Mouse (Mus musculus) forebrain, embryonic 11.5 days (tissue): ENCODE results near the gene Acmsd. TPM values are rescaled to one million over a fixed set of nuclear protein-coding genes. Genes with fewer than 3 reads are reported as not detected.

ENCODE experiments used
- ATAC-seq: fragments of 200-750 bp; cut with Nextera tagmentation; replicated peaks from 2 replicates; pipeline ENCODE4 v1.8.0; 2017; ENCODE audit warnings: moderate TSS enrichment; ENCODE audit not compliant: low FRiP score
- DNase-seq: peaks from one replicate; pipeline ENCODE4 v3.0.0-alpha.2; 2017; ENCODE audit warnings: low spot score
- H3K27ac ChIP-seq: fragments of 300-500 bp; sonication (generic); 2 replicates; pipeline ENCODE4 v1.5.1; 2014; ENCODE audit warnings: low read depth, low read length
- H3K27me3 ChIP-seq: fragments of 300-500 bp; sonication (generic); 2 replicates; pipeline ENCODE4 v1.6.1; 2014; ENCODE audit warnings: mild to moderate bottlenecking, low read length, mixed read lengths; ENCODE audit not compliant: control insufficient read depth, insufficient read depth
- H3K36me3 ChIP-seq: fragments of 300-500 bp; sonication (generic); 2 replicates; pipeline ENCODE4 v1.6.1; 2014; ENCODE audit warnings: mild to moderate bottlenecking, low read length, moderate library complexity, mixed read lengths; ENCODE audit not compliant: control insufficient read depth, insufficient read depth
- H3K4me1 ChIP-seq: fragments of 300-500 bp; sonication (generic); replicated peaks from 2 replicates; pipeline ENCODE4 v1.6.1; 2014; ENCODE audit warnings: low read length, mixed read lengths; ENCODE audit not compliant: control insufficient read depth, insufficient read depth
- H3K4me2 ChIP-seq: fragments of 300-500 bp; sonication (generic); 2 replicates; pipeline ENCODE4 v1.6.1; 2014; ENCODE audit warnings: low read depth, mild to moderate bottlenecking, low read length, moderate library complexity, mixed read lengths; ENCODE audit not compliant: severe bottlenecking
- H3K4me3 ChIP-seq: fragments of 300-500 bp; sonication (generic); 2 replicates; pipeline ENCODE4 v1.5.1; 2014; ENCODE audit warnings: low read depth, low read length
- H3K9ac ChIP-seq: fragments of 300-500 bp; sonication (generic); 2 replicates; pipeline ENCODE4 v1.6.1; 2014; ENCODE audit warnings: low read length
- H3K9me3 ChIP-seq: fragments of 300-500 bp; sonication (generic); 2 replicates; pipeline ENCODE4 v1.6.1; 2016; ENCODE audit warnings: low read length, mixed read lengths; ENCODE audit not compliant: control insufficient read depth
- WGBS: fragments of 180-500 bp; shearing (Covaris S2); extraction: QIAGEN DNeasy Blood & Tissue Kit; methylation state at CpG from one replicate; pipeline ENCODE4 v1.1.7; 2014; 5-methylcytosine and 5-hydroxymethylcytosine counted together
- polyA plus RNA-seq: library from polyadenylated mRNA; unstranded; fragments of >200 nt; fragmentation: Nextera tagmentation; extraction: Ambion mirVana; gene quantifications from 2 replicates; pipeline ENCODE4 v1.2.1, GENCODE M21; 2014

Acmsd gene
- polyA plus RNA-seq, 1 experiment from 2014 or later = 0.23 TPM

DNA sequence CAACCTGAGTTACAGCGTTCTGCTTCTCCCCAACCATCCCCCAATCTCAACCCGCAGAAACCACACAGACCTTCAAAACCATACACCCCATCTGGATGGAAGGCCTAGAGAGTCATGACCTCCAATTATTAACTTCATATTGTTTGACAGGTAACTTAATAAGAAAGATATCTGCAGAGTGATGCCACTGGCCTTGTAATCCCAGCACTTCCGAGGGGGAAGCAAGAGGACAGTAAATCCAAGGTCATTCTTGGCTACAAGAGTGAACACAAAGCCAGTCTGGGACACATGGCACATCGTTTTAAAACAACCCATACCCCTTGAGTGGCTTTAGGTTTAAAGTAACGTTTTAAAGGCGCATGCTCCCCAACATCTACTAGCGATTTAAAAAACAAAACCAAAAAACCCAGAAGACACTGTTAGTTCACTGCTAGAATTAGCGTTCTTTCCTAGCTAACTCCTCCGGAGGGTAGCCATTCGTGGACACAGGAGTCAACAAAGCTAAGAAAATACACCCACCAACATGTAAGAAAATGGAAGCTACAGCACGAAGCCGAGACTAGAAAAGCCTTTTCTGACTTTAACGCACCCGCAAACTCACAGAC, 44.1 kb downstream of the Acmsd start:
- ATAC-seq (peak; percentile 4), DNase-seq (no peak)
- Histone ChIP-seq H3K36me3 (no peaks in the 10 kb centered on the region), H3K27me3 (no peaks in the 10 kb centered on the region), H3K4me2 (peak overlapping the region; percentile 63), H3K9me3 (no peaks in the 10 kb centered on the region), H3K4me1 (peaks cover 4% of the 10 kb centered on the region; the same call in 1 of the 2 replicates), H3K9ac (peak overlapping the region; percentile 63), H3K4me3 (peak overlapping the region; percentile 90), H3K27ac (no peak overlapping the region)
- WGBS = under 1% methylated on average over 14 of the region's 14 CpGs

DNA sequence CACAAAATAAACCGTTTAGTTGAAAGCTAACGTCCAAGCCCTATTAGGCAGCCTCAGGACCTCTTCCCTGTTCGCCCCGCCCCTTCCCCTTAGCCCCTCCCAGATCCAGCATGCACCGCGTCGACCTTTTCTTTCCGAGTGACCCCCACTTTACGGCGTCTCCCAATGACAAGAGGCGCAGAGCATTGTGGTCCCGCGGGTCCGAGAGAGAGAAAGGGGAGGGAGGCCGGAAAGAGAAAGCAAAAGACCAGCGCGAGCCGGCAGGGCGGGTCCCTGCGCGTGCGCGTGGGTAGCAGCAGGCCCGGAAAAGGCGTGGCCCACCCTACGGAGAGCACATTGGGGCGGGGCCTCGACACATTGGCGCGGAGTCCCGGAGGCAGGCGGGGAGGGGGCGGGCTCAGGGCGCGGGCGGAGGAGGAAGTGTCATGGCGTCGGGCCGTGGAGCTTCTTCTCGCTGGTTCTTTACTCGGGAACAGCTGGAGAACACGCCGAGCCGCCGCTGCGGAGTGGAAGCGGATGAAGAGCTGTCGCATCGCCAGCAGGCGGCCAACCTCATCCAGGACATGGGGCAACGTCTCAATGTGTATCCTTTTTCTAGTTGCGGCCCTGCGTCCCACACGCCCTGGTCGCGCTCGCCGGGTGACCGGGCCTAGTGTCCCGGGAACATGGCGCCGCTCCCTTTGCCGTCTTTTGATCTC, 44.7 kb downstream of the Acmsd start, which contains the start of gene Ccnt2:
Ccnt2 (plus strand) TSS at position 362 of the 698 bp plus-strand sequence.
- under 1% methylated on average over 62 of the region's 63 CpGs for WGBS
- peak; percentile 100 for DNase-seq

DNA sequence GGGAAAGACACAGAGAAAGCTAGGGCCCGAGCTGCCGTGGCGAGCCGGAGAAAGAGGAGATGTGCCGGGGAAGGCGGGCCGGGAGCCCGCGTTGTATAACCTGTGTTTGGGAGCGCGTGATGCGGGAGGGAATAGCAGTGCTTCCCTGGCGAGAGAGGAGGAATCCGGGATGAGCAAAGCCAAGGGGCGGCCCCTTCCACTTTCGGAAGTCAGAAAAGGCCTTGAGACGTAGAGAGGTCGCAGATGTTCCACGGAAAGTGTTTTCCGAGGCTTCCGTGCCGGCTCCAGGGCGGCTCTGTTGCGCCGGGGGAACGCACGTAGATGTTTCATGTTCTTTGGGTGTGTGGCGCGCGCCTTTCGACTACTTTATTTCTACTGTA, 45.3 kb downstream of the Acmsd start:
- H3K27me3 ChIP-seq = no peaks in the 10 kb centered on the region
- H3K36me3 ChIP-seq = no peaks in the 10 kb centered on the region; the same call in 1 of the 2 replicates
- peak overlapping the region; percentile 79 for H3K27ac ChIP-seq
- H3K9ac ChIP-seq = peak overlapping the region; percentile 92
- no peaks in the 10 kb centered on the region for H3K9me3 ChIP-seq
- under 1% methylated on average over 31 of the region's 31 CpGs for WGBS
- no peak; the same call in 1 of the 2 replicates for ATAC-seq
- no peak for DNase-seq
- peak overlapping the region; percentile 57 for H3K4me2 ChIP-seq
- H3K4me1 ChIP-seq = peaks cover 6% of the 10 kb centered on the region
- H3K4me3 ChIP-seq = peak overlapping the region; percentile 90

More for the DNA sequence above, 44.7 kb downstream of the Acmsd start, which contains the start of gene Ccnt2:
- ATAC-seq = peak; percentile 99
- Histone ChIP-seq H3K9ac (peak within 1 kb of the TSS; percentile 92), H3K4me3 (peak within 1 kb of the TSS; percentile 90), H3K9me3 (no peaks in the 10 kb centered on the region), H3K4me1 (peaks cover 4% of the 10 kb centered on the region; the same call in 1 of the 2 replicates), H3K4me2 (peak within 1 kb of the TSS; percentile 63), H3K36me3 (no peaks in the 10 kb centered on the region), H3K27me3 (no peaks in the 10 kb centered on the region), H3K27ac (peak within 1 kb of the TSS; percentile 79)

DNA sequence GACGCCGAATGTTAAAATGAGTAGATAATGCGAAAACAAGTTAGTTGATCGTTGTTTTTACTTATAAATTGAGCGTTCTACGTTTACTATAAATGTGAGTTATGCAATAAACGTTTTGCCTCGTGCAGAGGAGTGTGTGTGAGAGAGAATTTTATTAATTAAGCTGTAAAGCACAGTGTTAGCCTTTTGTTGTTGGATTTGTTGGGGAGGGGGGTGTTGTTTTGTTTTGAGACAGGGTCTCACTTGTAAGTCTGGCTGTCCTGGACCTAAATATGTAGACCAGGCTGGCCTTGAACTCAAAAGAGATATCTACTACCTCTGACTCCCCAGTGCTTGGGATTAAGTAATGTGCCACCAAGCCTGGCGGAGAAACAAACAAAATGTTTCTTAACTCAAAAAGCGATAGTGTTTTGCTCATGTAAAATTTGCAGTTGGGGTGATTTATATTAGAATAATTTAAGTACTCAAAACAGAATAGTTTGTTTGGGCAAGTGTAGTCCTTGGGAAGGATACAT, 46.0 kb downstream of the Acmsd start:
- Histone ChIP-seq H3K4me1 (peaks cover 11% of the 10 kb centered on the region), H3K4me2 (peak overlapping the region; percentile 57), H3K4me3 (peak overlapping the region; percentile 90), H3K27ac (no peak overlapping the region), H3K9me3 (no peaks in the 10 kb centered on the region), H3K27me3 (no peaks in the 10 kb centered on the region), H3K36me3 (no peaks in the 10 kb centered on the region; the same call in 1 of the 2 replicates), H3K9ac (peak overlapping the region; percentile 92)
- ATAC-seq (no peak), DNase-seq (no peak)
- WGBS = 13% methylated on average over 10 of the region's 10 CpGs

- Histone ChIP-seq H3K27ac (no peak overlapping the region), H3K9me3 (no peaks in the 10 kb centered on the region), H3K4me2 (peak overlapping the region; percentile 37), H3K9ac (no peak overlapping the region), H3K36me3 (no peaks in the 10 kb centered on the region; the same call in 1 of the 2 replicates), H3K4me1 (peaks cover 13% of the 10 kb centered on the region), H3K4me3 (0 out of 2 replicates have a peak overlapping the region, but pooled peaks have one; percentile 1), H3K27me3 (no peaks in the 10 kb centered on the region)
- WGBS = 76% methylated on average over 6 of the region's 6 CpGs
- ATAC-seq (no peak), DNase-seq (no peak)
These were observed 47.0 kb downstream of the Acmsd start for GRCm38 (mm10) chr1:127776246-127776645.

DNA sequence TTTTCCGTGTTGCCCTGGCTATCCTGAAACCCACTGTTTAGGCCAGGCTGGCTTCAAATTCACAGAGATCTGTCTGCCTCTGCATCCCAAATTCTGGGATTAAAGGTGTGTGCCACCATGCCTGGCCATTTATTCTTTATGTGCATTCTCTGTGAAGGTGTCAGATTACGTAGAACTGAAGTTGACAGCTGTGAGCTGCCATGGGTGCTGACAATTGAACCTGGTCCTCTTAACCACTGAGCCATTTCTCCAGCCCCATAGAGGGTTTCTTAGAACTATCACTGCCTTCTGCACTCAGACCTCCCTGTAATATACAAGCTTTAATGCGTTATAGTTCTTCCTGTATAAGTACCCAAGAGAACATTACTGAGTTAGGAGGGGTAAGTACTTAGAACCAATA, 49.4 kb downstream of the Acmsd start:
- no peak overlapping the region for H3K4me2 ChIP-seq
- peaks cover 13% of the 10 kb centered on the region for H3K4me1 ChIP-seq
- H3K4me3 ChIP-seq = no peak overlapping the region
- ATAC-seq = no peak
- no peaks in the 10 kb centered on the region; the same call in 1 of the 2 replicates for H3K36me3 ChIP-seq
- no peak overlapping the region for H3K27ac ChIP-seq
- WGBS = 94% methylated on average over 3 of the region's 3 CpGs
- no peak for DNase-seq
- H3K27me3 ChIP-seq = no peaks in the 10 kb centered on the region
- H3K9me3 ChIP-seq = no peaks in the 10 kb centered on the region
- no peak overlapping the region for H3K9ac ChIP-seq

DNA sequence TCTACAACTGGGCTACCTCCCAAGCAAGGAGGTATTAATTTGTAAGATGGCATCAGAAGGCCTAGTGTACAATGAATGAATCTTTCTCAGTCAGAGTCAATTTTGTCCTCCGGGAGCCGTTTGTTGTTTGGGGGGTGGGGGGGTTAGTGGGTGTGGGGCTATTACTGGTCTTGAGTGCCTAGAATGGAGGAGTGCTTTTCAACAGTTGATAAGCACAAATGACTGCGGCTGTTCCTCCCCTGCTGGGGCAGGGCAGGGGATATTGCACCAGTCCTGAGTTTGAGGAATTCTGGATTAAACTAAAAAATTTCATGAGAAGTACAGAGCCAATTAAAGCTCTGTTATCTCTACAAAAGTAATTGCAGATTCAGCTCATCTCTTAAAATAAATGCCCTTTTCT, 50.9 kb downstream of the Acmsd start:
- ATAC-seq (no peak), DNase-seq (no peak)
- H3K4me1 ChIP-seq = peaks cover 13% of the 10 kb centered on the region

GRCm38 (mm10) chr1:127780849-127781248, 51.6 kb downstream of the Acmsd start:
- Histone ChIP-seq H3K36me3 (no peaks in the 10 kb centered on the region; the same call in 1 of the 2 replicates), H3K4me3 (no peak overlapping the region), H3K4me1 (peaks cover 13% of the 10 kb centered on the region), H3K4me2 (no peak overlapping the region), H3K9me3 (no peaks in the 10 kb centered on the region), H3K27me3 (no peaks in the 10 kb centered on the region), H3K9ac (no peak overlapping the region), H3K27ac (no peak overlapping the region)
- DNase-seq = no peak
- 61% methylated on average over 2 of the region's 2 CpGs for WGBS
- ATAC-seq = no peak

More for the DNA sequence above, 50.9 kb downstream of the Acmsd start:
- WGBS = 28% methylated on average over 3 of the region's 3 CpGs
- Histone ChIP-seq H3K36me3 (no peaks in the 10 kb centered on the region; the same call in 1 of the 2 replicates), H3K4me2 (no peak overlapping the region), H3K9ac (no peak overlapping the region), H3K27ac (no peak overlapping the region), H3K4me3 (no peak overlapping the region), H3K27me3 (no peaks in the 10 kb centered on the region), H3K9me3 (no peaks in the 10 kb centered on the region)
